Mouse (Mus musculus) CH12.LX (cell line): Measurements from ENCODE around the gene Narfl. TPM values are rescaled to one million over a fixed set of nuclear protein-coding genes. Genes with fewer than 3 reads are reported as not detected.

ENCODE experiments used
- DNase-seq: peaks from one replicate; pipeline ENCODE4 v3.0.0-alpha.2; 2013; ENCODE audit errors: extremely low read depth
- H3K27ac ChIP-seq: 2 replicates; pipeline ENCODE4 v1.5.1; 2012; ENCODE audit warnings: low read depth, mild to moderate bottlenecking, control low read depth, moderate library complexity; ENCODE audit not compliant: insufficient read depth
- H3K27me3 ChIP-seq: replicated peaks from 2 replicates; pipeline ENCODE3; 2012; ENCODE audit warnings: inconsistent platforms
- H3K36me3 ChIP-seq, 2 experiments: replicated peaks in 1 of 2; 2 replicates each; pipeline versions ENCODE3 to v1.6.1; 2012; ENCODE audit warnings: inconsistent platforms in 1 of 2, low read length in 1 of 2, mild to moderate bottlenecking in 1 of 2, mixed read lengths in 1 of 2, moderate library complexity in 1 of 2; ENCODE audit not compliant: control insufficient read depth in 1 of 2, insufficient read depth in 1 of 2
- H3K4me1 ChIP-seq, 2 experiments: 2 replicates each; pipeline ENCODE4 v1.6.1; 2012; ENCODE audit warnings: inconsistent platforms in 1 of 2, moderate library complexity in 1 of 2; ENCODE audit not compliant: insufficient read depth in 2 of 2, control insufficient read depth in 1 of 2
- H3K4me2 ChIP-seq: 2 replicates; pipeline ENCODE4 v1.6.1; 2012; ENCODE audit warnings: low read depth, mild to moderate bottlenecking, control low read depth; ENCODE audit not compliant: poor library complexity, insufficient read depth, severe bottlenecking
- H3K4me3 ChIP-seq, 3 experiments: fragments of 150-350 bp in 1 of 3; sonication (generic) in 1 of 3; replicated peaks in 1 of 3; 2 replicates each; pipeline versions ENCODE3 to v1.5.1; 2011 to 2012; ENCODE audit warnings: low read depth in 2 of 3, low read length in 2 of 3, mild to moderate bottlenecking in 2 of 3, moderate library complexity in 2 of 3, control low read depth in 1 of 3, improper control_type of control experiment in 1 of 3, inconsistent platforms in 1 of 3, mixed read lengths in 1 of 3; ENCODE audit not compliant: poor library complexity in 1 of 3
- H3K79me2 ChIP-seq: replicated peaks from 2 replicates; pipeline ENCODE4 v1.6.1; 2012; ENCODE audit warnings: mild to moderate bottlenecking, moderate library complexity; ENCODE audit not compliant: control insufficient read depth, poor library complexity, insufficient read depth, severe bottlenecking; ENCODE audit errors: extremely low read depth
- H3K9ac ChIP-seq: 2 replicates; pipeline ENCODE4 v1.6.1; 2012; ENCODE audit warnings: low read depth, mild to moderate bottlenecking, control low read depth, moderate library complexity; ENCODE audit not compliant: insufficient read depth
- H3K9me3 ChIP-seq: replicated peaks from 2 replicates; pipeline ENCODE3; 2012; ENCODE audit warnings: low read length, inconsistent platforms, mixed read lengths
- BHLHE40 ChIP-seq: IDR thresholded peaks from 2 replicates; pipeline ENCODE4 v1.6.1; 2011; ENCODE audit warnings: mild to moderate bottlenecking, low read depth, low read length, improper control_type of control experiment
- CHD1 ChIP-seq: IDR thresholded peaks from 2 replicates; pipeline ENCODE4 v1.6.1; 2012; ENCODE audit warnings: low read depth, low read length, improper control_type of control experiment, inconsistent platforms
- ELF1 ChIP-seq: IDR thresholded peaks from 2 replicates; pipeline ENCODE4 v1.6.1; 2014; ENCODE audit warnings: low read depth, mild to moderate bottlenecking, inconsistent platforms, low read length, improper control_type of control experiment
- GABPA ChIP-seq: IDR thresholded peaks from 2 replicates; pipeline ENCODE4 v1.6.1; 2012; ENCODE audit warnings: low read depth, low read length, improper control_type of control experiment, inconsistent platforms; ENCODE audit not compliant: insufficient replicate concordance
- MXI1 ChIP-seq: IDR thresholded peaks from 2 replicates; pipeline ENCODE4 v1.6.1; 2011; ENCODE audit warnings: mild to moderate bottlenecking, low read depth, low read length, improper control_type of control experiment
- MYC ChIP-seq: IDR thresholded peaks from 2 replicates; pipeline ENCODE4 v1.6.1; 2011; ENCODE audit warnings: low read depth, mild to moderate bottlenecking, improper control_type of control experiment, low read length
- NRF1 ChIP-seq: IDR thresholded peaks from 2 replicates; pipeline ENCODE4 v1.6.1; 2014; ENCODE audit warnings: low read depth, mild to moderate bottlenecking, inconsistent platforms, low read length, improper control_type of control experiment, moderate library complexity
- PAX5 ChIP-seq: IDR thresholded peaks from 2 replicates; pipeline ENCODE4 v1.6.1; 2012; ENCODE audit warnings: low read length, inconsistent platforms, mixed read lengths
- POLR2AphosphoS2 ChIP-seq: IDR thresholded peaks from 2 replicates; pipeline ENCODE4 v1.6.1; 2011; ENCODE audit warnings: low read depth, low read length, improper control_type of control experiment
- SIN3A ChIP-seq: IDR thresholded peaks from 2 replicates; pipeline ENCODE4 v1.6.1; 2012; ENCODE audit warnings: low read length, improper control_type of control experiment, inconsistent platforms
- TCF12 ChIP-seq: IDR thresholded peaks from 2 replicates; pipeline ENCODE4 v1.6.1; 2014; ENCODE audit warnings: low read depth, mild to moderate bottlenecking, inconsistent platforms, low read length, improper control_type of control experiment
- ZKSCAN1 ChIP-seq: IDR thresholded peaks from 2 replicates; pipeline ENCODE4 v1.6.1; 2012; ENCODE audit warnings: low read depth, inconsistent platforms, low read length, improper control_type of control experiment, borderline replicate concordance
- dilution Hi-C: fragments of 300-500 bp; cut with MboI; formaldehyde crosslinking; loops from 2 replicates; pipeline ENCODE4 v1.14.3; 2020; ENCODE audit warnings: low sequenced_read_pairs; ENCODE audit not compliant: extremely low pct_unique_long_range_greater_than_20kb, extremely low pct_ligation_motif_present
- in situ Hi-C: fragments of 300-500 bp; cut with MboI; formaldehyde crosslinking; loops from 3 replicates; pipeline ENCODE4 v1.14.3; 2019; ENCODE audit warnings: low sequenced_read_pairs, low pct_ligation_motif_present, low pct_unique_long_range_greater_than_20kb, mixed read lengths
- polyA plus RNA-seq: library from polyadenylated mRNA; unstranded; fragments of >175 nt; gene quantifications from 2 replicates; pipeline ENCODE4 v1.2.1, GENCODE M21; 2012; ENCODE audit warnings: low read depth; ENCODE audit not compliant: insufficient read length
- total RNA-seq, 2 experiments: library from RNA; depleted of rRNA; stranded (reverse); fragments of 300-350 nt in 1 of 2; fragments of >200 nt in 1 of 2; gene quantifications; 2 replicates each; pipeline ENCODE4 v1.2.3; 2012 to 2014

Gene Narfl
- total and polyA plus RNA-seq, 3 experiments, result 13.3 to 22.0 (median 16.5) TPM

DNA sequence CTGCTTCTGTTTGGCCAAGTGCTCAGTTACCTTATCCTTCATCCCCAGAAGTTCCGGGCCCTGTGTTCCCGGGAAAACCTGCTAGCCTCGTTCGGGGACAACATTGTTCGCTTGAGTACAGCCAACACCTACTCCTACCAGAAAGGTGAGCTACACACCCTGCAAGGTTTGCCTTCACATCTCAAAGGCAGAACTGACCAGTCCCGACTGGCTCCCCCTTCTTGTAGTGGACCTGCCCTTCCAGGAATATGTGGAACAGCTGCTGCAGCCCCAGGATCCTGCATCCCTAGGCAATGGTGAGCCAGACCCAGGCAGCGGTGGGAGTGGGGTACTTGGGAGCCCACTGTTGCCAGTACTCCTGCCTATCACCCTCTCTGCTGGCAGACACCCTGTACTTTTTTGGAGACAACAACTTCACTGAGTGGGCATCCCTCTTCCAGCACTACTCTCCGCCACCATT is 56.0 kb downstream of the Narfl start:
- peaks cover 14% of the 10 kb centered on the region for H3K79me2 ChIP-seq
- dilution Hi-C loops, result no loop called here
- TF ChIP-seq POLR2AphosphoS2, result 0 out of 2 replicates have a peak, but pooled peaks have one; percentile 4
- no peak for TF ChIP-seq SIN3A
- peak overlapping the region; percentile 30 for H3K4me2 ChIP-seq
- no peak for DNase-seq
- in situ Hi-C loops, result no loop called here
- H3K36me3 ChIP-seq, result peaks cover 49 to 73% of the 10 kb centered on the region in 2 experiments
- peak overlapping the region; percentile 43 to 64 (median 49) for H3K4me3 ChIP-seq
- peaks cover 24 to 61% of the 10 kb centered on the region in 2 experiments for H3K4me1 ChIP-seq
- H3K9me3 ChIP-seq, result no peaks in the 10 kb centered on the region
- no peak overlapping the region for H3K9ac ChIP-seq
- H3K27me3 ChIP-seq, result no peaks in the 10 kb centered on the region
- H3K27ac ChIP-seq, result no peak overlapping the region

DNA sequence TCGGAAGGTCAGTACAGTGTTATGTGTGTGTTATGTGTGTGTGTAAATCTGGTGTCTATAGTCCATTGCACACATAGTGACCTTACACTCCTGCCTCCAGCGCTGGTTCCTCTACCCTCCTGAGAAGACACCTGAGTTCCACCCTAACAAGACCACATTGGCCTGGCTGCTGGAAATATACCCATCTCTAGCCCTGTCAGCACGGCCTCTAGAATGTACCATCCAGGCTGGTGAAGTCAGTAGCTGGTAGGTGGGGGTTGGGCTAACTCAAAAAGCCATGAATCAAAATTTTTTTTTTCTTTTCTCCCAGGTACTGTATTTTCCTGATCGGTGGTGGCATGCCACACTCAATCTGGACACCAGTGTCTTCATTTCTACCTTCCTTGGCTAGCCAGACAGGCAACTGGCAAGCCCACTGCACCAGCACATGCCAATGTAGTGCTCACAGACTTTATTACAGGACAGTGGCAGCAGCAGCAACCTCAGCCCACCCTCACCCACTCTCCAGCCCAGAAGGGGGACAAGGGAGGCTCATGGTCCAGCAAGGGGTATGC is 56.7 kb downstream of the Narfl start:
- peaks cover 14% of the 10 kb centered on the region for H3K79me2 ChIP-seq
- no peak overlapping the region for H3K4me3 ChIP-seq
- DNase-seq, result no peak
- no peaks in the 10 kb centered on the region for H3K27me3 ChIP-seq
- H3K9me3 ChIP-seq, result no peaks in the 10 kb centered on the region
- dilution Hi-C loops (no loop called here), in situ Hi-C loops (no loop called here)
- H3K9ac ChIP-seq, result no peak overlapping the region
- no peak overlapping the region for H3K27ac ChIP-seq
- TF ChIP-seq PAX5 (no peak), ZKSCAN1 (no peak), MXI1 (no peak), BHLHE40 (no peak), NRF1 (no peak), TCF12 (no peak), GABPA (no peak), CHD1 (no peak), ELF1 (no peak), MYC (no peak)
- TF ChIP-seq, all 38 proteins: peak for 0
- Histone ChIP-seq H3K4me2 (no peak overlapping the region), H3K36me3 (peaks cover 56 to 77% of the 10 kb centered on the region in 2 experiments), H3K4me1 (peaks cover 27 to 61% of the 10 kb centered on the region in 2 experiments)
